Mouse (Mus musculus): Measurements from ENCODE around the gene Set.
"Not testable (repeated sequence)": the region's sequence is repeated elsewhere in the genome, so short reads cannot be mapped to it uniquely, and the experiment has no call there.

Set gene

GRCm38 (mm10) chr2:30057223-30057904 lies at the start of gene Set:
Gene Set (plus strand): TSS chr2:30057378.
- no peak for DNase-seq (ENCODE audit: low read depth, low spot score)

GRCm38 (mm10) chr2:30009101-30009500 lies 48.1 kb upstream of the Set start:
- no peak for DNase-seq (ENCODE audit: low read depth, low spot score)

- peak; percentile 94 for DNase-seq (ENCODE audit: low read depth, low spot score)
Observed at GRCm38 (mm10) chr2:30010840-30011281, 46.3 kb upstream of the Set start.

- DNase-seq (ENCODE audit: low read depth, low spot score) = peak; percentile 54
Observed at GRCm38 (mm10) chr2:30014326-30014966, 42.7 kb upstream of the Set start.

- DNase-seq (ENCODE audit: low read depth, low spot score) = no peak
Observed at GRCm38 (mm10) chr2:30025454-30025853, 31.7 kb upstream of the Set start.

- DNase-seq (ENCODE audit: low read depth, low spot score) = no peak
Observed at GRCm38 (mm10) chr2:30026997-30027396, 30.2 kb upstream of the Set start.

GRCm38 (mm10) chr2:30032244-30032846 lies 24.8 kb upstream of the Set start:
- no peak for DNase-seq (ENCODE audit: low read depth, low spot score)

- no peak for DNase-seq (ENCODE audit: low read depth, low spot score)
Observed at GRCm38 (mm10) chr2:30032957-30033356, 24.2 kb upstream of the Set start.

- no peak for DNase-seq (ENCODE audit: low read depth, low spot score)
Observed at GRCm38 (mm10) chr2:30037762-30038161, 19.4 kb upstream of the Set start.

- no peak for DNase-seq (ENCODE audit: low read depth, low spot score)
Observed at GRCm38 (mm10) chr2:30038370-30038769, 18.8 kb upstream of the Set start.

GRCm38 (mm10) chr2:30039687-30040086 lies 17.5 kb upstream of the Set start:
- no peak for DNase-seq (ENCODE audit: low read depth, low spot score)

- DNase-seq (ENCODE audit: low read depth, low spot score) = peak; percentile 46
Observed at GRCm38 (mm10) chr2:30042445-30042844, 14.7 kb upstream of the Set start.

- no peak for DNase-seq (ENCODE audit: low read depth, low spot score)
Observed at GRCm38 (mm10) chr2:30044550-30044949, 12.6 kb upstream of the Set start.

GRCm38 (mm10) chr2:30047127-30047526 lies 10.1 kb upstream of the Set start:
- DNase-seq (ENCODE audit: low read depth, low spot score) = no peak

GRCm38 (mm10) chr2:30048101-30048501 lies 9.1 kb upstream of the Set start:
- no peak for DNase-seq (ENCODE audit: low read depth, low spot score)

- peak; percentile 93 for DNase-seq (ENCODE audit: low read depth, low spot score)
Observed at GRCm38 (mm10) chr2:30048699-30049388, 8.3 kb upstream of the Set start, which contains the start of gene Wdr34. Gene Wdr34 (minus strand): TSS chr2:30048881.

GRCm38 (mm10) chr2:30049831-30050230 lies 7.3 kb upstream of the Set start:
- DNase-seq (ENCODE audit: low read depth, low spot score) = no peak

GRCm38 (mm10) chr2:30051992-30052761 lies 5.0 kb upstream of the Set start:
- no peak for DNase-seq (ENCODE audit: low read depth, low spot score)

- not testable (repeated sequence) for DNase-seq (ENCODE audit: low read depth, low spot score)
Observed at GRCm38 (mm10) chr2:30055310-30055709, 1.9 kb upstream of the Set start.

GRCm38 (mm10) chr2:30056736-30057135 lies 442 bp upstream of the Set start:
- DNase-seq (ENCODE audit: low read depth, low spot score) = no peak

- DNase-seq (ENCODE audit: low read depth, low spot score) = no peak
Observed at GRCm38 (mm10) chr2:30058418-30058817, 1.2 kb downstream of the Set start.
